Mouse (Mus musculus) spleen, adult 2 months (tissue): Measurements from ENCODE around the gene Txndc16.

Experiments used
- CTCF ChIP-seq: fragments of 200-500 bp; IDR thresholded peaks from 2 replicates; pipeline ENCODE4 v1.5.1; 2011; ENCODE audit warnings: mild to moderate bottlenecking, inconsistent platforms; ENCODE audit not compliant: insufficient read depth, insufficient read length, insufficient replicate concordance; ENCODE audit errors: extremely low read depth
- POLR2A ChIP-seq: fragments of 200-500 bp; IDR thresholded peaks from 2 replicates; pipeline ENCODE4 v1.6.1; 2011; ENCODE audit warnings: low read depth, low read length, inconsistent platforms

- TF ChIP-seq POLR2A, result no peak
- no peak for TF ChIP-seq CTCF
Measured at GRCm38 (mm10) chr14:45181611-45182010, 38.5 kb downstream of the Txndc16 start.
